Mouse (Mus musculus): ENCODE data around the gene Hic2. TPM values are rescaled to one million over a fixed set of nuclear protein-coding genes. Genes with fewer than 3 reads are reported as not detected.
A peak's percentile ranks its signal among the peaks of the same experiment; 100 is the strongest.
"Not testable (repeated sequence)": the region's sequence is repeated elsewhere in the genome, so short reads cannot be mapped to it uniquely, and the experiment has no call there.

Gene Hic2
- total RNA-seq, 2 experiments from 2014 or later: 0.60 to 0.96 TPM

DNA sequence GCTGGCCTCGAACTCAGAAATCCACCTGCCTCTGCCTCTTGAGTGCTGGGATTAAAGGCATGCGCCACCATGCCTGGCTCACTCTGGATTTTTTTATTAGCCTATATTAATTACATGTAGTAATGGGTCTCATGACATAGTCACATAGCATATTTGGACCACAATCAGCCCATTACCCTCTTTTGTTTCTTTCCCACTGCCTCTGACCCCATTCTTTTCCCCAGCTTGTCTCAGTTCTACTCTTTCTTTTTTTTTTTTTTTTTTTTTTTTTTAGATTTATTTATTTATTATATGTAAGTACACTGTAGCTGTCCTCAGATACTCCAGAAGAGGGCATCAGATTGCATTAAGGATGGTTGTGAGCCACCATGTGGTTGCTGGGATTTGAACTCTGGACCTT lies 1.8 kb upstream of the Hic2 start:
- ATAC-seq (replicated peaks; ENCODE audit: low FRiP score, poor library complexity, severe bottlenecking): not testable (repeated sequence)

DNA sequence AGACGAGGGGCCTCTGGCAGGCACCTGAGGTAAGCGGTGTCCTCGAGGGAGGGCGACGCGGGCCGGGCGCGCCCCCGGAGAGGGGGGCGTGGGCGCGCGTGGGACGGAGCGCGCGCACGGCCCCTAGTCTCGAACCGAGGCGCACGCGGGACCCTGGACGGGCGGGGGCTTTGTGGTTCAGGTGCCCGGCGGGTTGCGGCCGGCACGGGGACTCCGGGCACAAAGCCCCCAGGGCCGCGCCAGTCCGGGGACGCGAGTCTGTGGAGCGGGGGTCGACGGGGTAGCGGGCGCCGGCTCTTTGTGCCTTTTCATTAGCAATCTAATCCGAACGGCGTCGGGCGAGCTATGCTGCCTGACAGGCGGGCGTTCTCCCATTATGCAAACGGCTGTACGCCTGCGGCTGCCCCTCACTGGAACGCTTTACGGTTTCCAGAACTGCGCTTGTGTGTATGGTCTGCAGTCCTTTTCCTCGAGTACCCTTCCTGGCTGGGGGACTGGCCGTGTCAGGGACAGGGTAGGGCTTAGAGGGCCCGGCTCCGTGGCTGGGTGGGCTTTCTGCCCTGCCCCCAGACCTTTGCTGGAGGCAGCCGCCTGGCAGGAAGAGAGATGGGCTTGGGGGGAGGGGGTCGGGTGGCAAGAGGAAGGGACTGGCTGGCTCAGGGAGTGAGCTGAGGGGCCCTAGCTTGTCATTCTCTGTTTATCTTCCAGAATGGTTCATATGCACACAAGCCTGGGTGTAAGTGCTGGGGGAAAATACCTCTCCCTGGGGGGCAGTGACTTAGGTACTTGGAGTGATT lies 528 bp downstream of the Hic2 start:
- ATAC-seq (replicated peaks; ENCODE audit: low FRiP score, poor library complexity, severe bottlenecking): no peak

- no peak for ATAC-seq (replicated peaks; ENCODE audit: low FRiP score, poor library complexity, severe bottlenecking)
Observed at GRCm38 (mm10) chr16:17234499-17234895, 1.1 kb downstream of the Hic2 start.

DNA sequence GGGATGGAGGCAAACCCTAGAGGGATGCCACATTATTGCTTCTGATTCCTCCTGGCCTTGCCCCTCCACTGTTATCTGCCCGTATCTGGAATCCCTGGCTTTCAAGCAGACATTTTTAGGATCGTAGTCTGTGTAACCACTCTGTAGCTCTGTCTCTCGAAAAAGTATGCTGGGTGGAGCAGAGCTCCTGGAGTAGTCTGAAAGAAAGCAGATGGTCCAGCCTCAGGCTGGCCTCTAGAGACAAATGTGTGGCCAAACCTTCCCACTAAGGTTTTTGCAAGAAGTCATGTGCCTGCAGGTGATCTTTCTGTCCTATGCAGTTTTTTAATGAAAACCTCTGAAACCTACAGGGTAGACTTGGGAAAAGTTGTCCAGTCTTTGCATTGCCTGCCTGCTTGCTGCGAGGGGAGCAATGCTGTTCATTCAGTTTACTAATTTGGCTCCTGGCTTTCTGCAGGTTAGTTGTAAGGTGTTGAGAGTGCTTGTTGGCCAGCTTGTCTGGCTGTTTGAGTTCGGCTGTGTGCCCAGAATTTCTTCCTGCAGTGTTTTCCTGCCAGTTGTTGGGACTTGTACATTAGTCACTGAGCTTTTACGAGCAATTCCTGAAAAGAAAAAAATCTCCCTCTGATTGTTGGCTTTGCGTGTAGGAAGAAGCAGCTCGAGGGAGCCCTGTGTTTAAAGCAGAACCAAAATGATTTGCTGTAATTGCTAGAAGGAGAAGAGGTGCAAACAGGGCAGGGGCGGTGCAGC lies 1.7 kb downstream of the Hic2 start:
- no peak for ATAC-seq (replicated peaks; ENCODE audit: low FRiP score, poor library complexity, severe bottlenecking)

GRCm38 (mm10) chr16:17237634-17238033 lies 4.3 kb downstream of the Hic2 start:
- no peak for ATAC-seq (replicated peaks; ENCODE audit: low FRiP score, poor library complexity, severe bottlenecking)

DNA sequence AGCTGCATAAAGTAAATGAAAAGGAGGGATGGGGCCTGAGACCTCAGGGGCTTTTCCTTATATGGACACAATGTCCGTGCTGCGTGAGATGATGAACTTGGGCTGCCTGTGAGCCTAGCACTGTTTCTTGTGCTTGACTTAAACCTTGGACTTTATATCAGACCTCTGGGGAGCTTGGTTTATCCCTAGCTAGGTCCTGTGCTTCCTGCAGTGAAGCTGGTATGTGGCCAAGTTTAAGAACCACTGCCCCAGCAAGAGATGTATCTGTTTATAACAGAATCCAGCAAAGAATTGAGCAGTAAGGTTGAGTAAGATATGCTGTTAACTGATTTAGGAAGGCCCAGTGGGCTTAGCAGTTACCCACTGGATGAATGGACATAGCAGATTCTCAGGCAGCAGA lies 6.0 kb downstream of the Hic2 start:
- ATAC-seq (replicated peaks; ENCODE audit: low FRiP score, poor library complexity, severe bottlenecking): no peak

DNA sequence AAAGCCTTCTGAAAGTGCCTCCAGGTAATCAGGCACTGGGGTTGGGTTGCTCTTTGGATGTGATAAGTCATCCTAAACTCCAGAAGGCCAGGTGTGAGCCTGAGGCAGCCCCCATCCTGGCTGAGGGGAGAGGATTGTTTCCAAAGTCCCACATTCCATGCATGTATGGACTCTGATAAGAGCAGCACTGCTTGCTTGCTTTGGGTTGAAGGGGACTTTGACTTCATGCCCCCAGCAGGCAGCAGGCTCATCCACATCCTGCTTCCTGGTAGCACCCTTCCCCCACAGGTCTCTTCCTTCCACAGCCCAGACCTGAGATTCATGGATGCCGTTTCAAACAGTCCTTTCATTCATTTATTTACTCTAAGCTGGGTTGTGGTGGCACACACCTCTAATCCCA lies 10.4 kb downstream of the Hic2 start:
- ATAC-seq (replicated peaks; ENCODE audit: low FRiP score, poor library complexity, severe bottlenecking): no peak

DNA sequence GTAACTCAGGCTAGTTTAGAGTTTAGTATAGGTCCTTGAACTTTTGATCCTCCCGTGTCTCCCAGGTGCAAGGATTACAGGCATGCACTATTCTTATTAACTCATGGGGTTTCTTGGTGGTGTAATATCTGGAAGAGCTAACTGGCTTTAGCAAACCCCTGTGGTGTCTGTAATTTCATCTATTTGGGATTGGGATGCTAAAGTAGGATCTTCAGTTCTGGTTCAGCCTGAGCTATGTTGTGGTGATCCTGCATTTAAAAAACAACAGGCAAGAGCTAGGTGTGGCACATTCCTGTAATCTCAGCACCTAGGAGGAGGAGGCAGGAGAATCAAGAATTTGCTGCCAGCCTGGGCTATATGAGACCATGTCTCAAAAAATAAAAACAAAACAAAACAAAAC lies 11.6 kb downstream of the Hic2 start:
- no peak for ATAC-seq (replicated peaks; ENCODE audit: low FRiP score, poor library complexity, severe bottlenecking)

DNA sequence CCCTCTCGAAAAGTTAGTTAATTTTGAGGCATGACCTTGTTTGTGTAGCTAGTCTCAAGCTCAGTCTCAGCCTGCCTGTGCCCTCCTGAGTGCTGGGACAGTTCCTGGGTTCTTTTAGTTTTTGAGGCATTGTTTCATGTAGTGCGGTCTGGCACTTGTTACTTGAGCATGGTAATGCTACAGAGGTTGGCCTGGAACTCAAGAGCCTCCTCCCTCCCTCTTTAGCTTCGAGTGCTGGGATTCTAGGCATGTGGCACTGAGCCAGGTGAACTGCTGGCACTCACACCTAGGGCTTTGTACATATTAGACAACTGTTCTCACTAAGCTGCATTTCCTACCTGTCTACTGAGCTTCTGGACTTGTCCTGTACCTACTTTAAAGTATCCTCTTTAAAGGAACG lies 14.4 kb downstream of the Hic2 start:
- no peak for ATAC-seq (replicated peaks; ENCODE audit: low FRiP score, poor library complexity, severe bottlenecking)

DNA sequence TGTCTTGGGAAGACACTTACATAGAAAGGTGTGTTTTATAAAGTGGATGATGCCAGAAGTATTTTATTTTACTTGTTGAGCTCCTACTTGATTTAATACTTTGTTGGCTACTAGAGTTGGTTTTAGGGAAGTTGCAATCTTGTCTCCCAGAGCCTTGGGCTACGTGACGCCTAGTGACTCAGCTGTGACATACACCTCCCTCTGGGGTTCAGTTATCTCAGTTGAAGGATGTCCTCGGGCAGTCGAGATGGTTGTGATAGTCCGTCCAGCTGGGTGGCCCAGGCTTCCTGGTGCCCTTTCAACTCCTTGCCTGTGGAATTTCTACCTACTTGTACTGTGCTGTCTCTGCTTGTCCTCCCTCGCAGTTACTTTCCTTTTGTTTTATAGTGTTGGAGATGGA lies 15.8 kb downstream of the Hic2 start:
- ATAC-seq (replicated peaks; ENCODE audit: low FRiP score, poor library complexity, severe bottlenecking): no peak

- no peak for ATAC-seq (replicated peaks; ENCODE audit: low FRiP score, poor library complexity, severe bottlenecking)
Observed at GRCm38 (mm10) chr16:17251539-17251938, 18.2 kb downstream of the Hic2 start.

DNA sequence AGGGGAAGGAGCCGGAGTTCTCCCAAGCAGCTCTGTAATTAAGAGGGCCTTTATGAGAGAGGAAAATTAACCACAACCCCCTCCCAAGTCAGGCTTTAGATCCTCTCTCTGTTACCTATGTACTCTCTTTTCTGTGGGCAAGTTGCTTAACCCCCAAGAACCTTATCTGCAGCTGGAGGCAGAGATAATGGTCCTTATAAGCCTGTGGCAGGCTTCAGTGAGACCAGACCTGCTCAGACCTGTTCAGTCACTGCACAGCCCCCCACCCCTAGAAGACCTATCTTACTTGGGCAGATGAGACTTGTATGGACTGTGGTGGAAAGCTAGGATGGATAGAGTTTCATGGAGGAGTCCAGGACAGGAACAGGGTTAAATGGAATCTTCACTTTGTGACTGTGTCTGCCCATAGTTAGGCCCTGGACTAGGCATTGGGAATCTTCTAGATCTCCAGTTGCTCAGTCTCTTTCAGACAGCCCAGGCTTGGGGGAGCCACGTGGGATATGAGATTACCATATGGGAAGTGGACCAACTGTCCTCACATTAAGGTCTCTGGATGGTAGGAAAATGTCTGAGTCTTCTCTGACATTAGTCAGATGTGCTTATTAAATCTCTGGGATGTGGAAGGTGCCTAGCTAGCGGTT lies 18.8 kb downstream of the Hic2 start:
- ATAC-seq (replicated peaks; ENCODE audit: low FRiP score, poor library complexity, severe bottlenecking): no peak

GRCm38 (mm10) chr16:17252841-17253240 lies 19.5 kb downstream of the Hic2 start:
- no peak for ATAC-seq (replicated peaks; ENCODE audit: low FRiP score, poor library complexity, severe bottlenecking)

DNA sequence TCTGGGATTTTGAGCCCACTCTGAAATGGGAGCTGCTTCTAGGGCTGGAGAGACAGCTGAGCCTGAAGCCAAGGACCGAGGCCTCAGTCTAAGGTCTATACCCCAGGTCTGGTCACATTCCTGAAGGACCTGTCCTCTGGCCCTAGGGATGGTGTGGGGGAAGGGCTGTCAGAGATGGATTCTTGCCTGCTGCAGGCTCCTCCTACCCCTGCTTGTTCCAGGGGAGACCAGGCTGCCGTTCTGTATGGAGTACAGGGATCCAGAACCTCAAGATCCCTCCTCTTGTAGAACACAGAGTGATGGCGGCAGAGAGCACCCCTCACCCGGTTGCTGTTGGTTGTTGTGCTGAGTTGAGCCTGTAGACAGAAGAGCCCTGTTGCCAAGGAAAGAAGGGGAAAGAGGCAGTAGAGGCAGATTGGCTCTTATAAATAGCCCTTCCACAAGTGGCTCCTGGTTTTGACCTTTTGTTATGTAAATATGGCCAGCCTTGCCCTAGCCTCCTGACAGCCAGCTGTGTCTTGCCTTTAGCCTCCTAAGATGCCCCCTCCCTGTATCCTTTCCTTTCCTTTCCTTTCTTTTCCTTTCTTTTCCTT lies 20.7 kb downstream of the Hic2 start:
- no peak for ATAC-seq (replicated peaks; ENCODE audit: low FRiP score, poor library complexity, severe bottlenecking)

DNA sequence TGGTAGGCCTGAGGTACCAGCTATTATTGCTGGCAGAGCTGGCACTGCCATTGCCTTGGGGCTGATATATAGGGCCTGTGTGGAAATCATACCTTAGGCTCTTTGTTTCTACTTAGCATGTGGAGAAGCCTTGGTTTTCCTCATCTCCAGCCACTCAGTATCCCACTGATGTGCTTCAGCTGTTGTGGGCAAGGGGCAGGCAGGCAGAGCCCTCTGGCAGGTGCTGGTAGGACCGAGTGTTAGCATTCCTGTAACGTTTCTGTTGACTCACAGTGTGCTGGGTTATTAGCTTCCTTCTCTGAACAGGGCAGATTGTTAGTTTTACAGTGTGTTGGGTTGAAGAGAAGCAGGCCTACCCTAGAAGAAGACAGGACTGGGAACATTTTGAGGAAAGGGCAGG lies 21.9 kb downstream of the Hic2 start:
- ATAC-seq (replicated peaks; ENCODE audit: low FRiP score, poor library complexity, severe bottlenecking): no peak

DNA sequence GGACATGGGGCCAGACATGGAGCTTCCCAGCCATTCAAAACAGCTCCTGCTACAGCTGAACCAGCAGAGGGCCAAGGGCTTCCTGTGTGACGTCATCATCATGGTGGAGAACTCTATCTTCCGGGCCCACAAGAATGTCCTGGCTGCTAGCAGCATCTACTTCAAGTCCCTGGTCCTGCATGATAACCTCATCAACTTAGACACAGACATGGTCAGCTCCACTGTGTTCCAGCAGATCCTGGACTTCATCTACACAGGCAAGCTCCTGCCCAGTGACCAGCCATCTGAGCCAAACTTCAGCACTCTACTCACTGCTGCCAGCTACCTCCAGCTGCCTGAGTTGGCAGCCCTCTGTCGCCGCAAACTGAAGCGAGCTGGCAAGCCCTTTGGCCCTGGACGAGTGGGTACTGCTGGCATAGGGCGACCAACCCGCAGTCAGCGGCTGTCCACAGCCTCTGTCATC lies 24.0 kb downstream of the Hic2 start:
- no peak for ATAC-seq (replicated peaks; ENCODE audit: low FRiP score, poor library complexity, severe bottlenecking)

DNA sequence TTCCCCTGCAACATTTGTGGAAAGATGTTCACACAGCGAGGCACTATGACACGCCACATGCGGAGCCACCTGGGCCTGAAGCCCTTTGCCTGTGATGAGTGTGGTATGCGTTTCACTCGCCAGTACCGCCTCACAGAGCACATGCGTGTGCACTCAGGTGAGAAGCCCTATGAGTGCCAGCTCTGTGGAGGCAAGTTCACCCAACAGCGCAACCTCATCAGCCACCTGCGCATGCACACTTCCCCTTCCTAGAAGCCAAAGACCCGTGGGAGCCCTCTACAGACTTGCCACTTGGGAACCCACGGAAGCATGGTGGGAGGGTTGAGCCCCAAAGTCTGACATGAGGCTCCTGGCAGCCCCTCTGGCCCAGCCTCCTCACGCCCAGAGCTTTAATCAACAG lies 25.5 kb downstream of the Hic2 start:
- ATAC-seq (replicated peaks; ENCODE audit: low FRiP score, poor library complexity, severe bottlenecking): no peak

DNA sequence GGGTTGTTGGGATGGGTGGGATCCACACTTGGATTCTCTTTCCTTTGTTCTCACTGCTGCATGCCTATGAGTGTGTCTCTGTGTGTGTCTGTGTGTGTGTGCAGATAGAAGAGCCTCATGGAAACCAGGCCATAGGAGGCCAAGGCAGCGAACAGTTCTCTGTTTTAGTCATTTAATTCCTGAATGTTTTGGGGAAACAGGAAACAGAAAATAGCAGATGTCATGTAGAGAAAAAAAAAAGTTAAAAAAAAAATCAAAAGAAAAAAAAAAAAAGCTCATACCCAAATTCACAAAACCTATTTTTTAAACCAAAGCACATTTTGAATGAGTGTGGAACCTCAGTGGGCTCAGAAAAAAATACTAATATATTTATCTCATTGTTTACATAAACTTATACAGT lies 28.0 kb downstream of the Hic2 start:
- ATAC-seq (replicated peaks; ENCODE audit: low FRiP score, poor library complexity, severe bottlenecking): no peak

DNA sequence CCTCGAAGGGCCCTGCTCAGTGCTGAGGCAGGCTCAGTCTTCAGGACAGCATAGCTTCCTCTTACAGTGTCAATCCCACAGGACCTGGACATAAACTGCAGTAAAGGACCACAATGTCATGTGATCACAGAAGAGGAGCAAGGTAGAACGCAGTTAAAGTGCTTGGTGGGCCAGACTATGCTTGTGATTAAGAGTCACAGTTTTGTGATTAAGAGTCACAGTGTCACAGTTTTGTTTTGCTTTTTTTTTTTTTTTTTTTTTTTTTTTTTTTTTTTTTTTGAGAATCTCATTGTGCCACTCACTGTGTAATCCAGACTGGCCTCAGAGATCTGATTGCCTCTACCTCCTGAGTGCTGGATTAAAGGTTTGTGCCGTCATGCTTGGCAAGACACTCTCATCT lies 32.7 kb downstream of the Hic2 start:
- no peak for ATAC-seq (replicated peaks; ENCODE audit: low FRiP score, poor library complexity, severe bottlenecking)

DNA sequence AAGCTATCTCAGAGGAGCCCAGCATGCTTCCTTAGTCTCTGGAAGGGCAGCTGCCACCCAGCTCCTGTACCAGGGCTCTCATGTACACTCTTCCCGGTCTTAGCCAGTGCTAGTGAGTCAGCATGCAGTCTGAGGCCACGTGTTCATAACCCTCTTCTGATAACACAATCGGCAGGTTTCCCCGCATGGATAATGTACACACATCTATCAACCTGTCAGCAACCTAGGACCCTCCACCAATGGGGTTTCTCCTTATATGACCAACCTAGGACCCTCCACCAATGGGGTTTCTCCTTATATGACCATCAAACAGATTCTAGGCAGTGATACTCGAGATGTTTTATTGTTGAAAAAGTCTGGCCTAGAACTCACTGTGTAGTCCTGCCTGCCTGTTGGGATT lies 34.6 kb downstream of the Hic2 start:
- 0 out of 2 replicates have a peak, but pooled peaks have one; percentile 41 for ATAC-seq (replicated peaks; ENCODE audit: low FRiP score, poor library complexity, severe bottlenecking)

Measured in erythroblast, adult 5-6 weeks (primary cell).